Comparison of ENCODE assay signal across 9 mouse cellular contexts in genomic region chr8:105714139-105714538, GRCm38 (mm10). TPM values are rescaled to one million over a fixed set of nuclear protein-coding genes. Genes with fewer than 3 reads are reported as not detected.
DNase-seq lines count a peak whose midpoint lies in the region; ATAC-seq and TF ChIP-seq lines count a peak whose summit lies in the region.
"Had no signal": no experiment of that assay in that cellular context is flagged by ENCODE, and none has a peak within 500 bp of the region (broad histone marks: within the 10 kb centered on the region; RNA-seq: fewer than 3 reads in every experiment).

No protein-coding gene starts in this region.

- ATAC-seq in CD4-positive, CD25-positive, alpha-beta regulatory T cell, adult 4 months: peak; percentile 92
- peak; percentile 40 for ATAC-seq in kidney, postnatal 0 days (replicated peaks; ENCODE audit: low FRiP score, low read depth)
- peak; percentile 50; the same call in 1 of the 2 replicates for ATAC-seq in liver, embryonic 16.5 days (ENCODE audit: low read depth)

- H3K27me3 ChIP-seq in kidney, postnatal 0 days (ENCODE audit: insufficient read depth, low read length): no peaks in the 10 kb centered on the region
- no peaks in the 10 kb centered on the region for H3K27me3 ChIP-seq in liver, embryonic 16.5 days (ENCODE audit: control insufficient read depth, insufficient read depth, low read depth, low read length)
- no peaks in the 10 kb centered on the region for H3K27me3 ChIP-seq in thymus, adult 2 months (ENCODE audit: control insufficient read depth, insufficient read depth, low read length)

- no peaks in the 10 kb centered on the region for H3K9me3 ChIP-seq in kidney, postnatal 0 days (replicated peaks; ENCODE audit: low read length)
- no peaks in the 10 kb centered on the region for H3K9me3 ChIP-seq in liver, embryonic 16.5 days (replicated peaks; ENCODE audit: control insufficient read depth, low read length)

- peak; percentile 96 for TF ChIP-seq CTCF in kidney, postnatal 0 days (IDR thresholded peaks at IDR 0.05; ENCODE audit: low read depth)
- peak; percentile 15; the same call in 1 of the 2 replicates for TF ChIP-seq CTCF in thymus, adult 2 months (IDR thresholded peaks at IDR 0.05; ENCODE audit: borderline replicate concordance, control insufficient read depth, extremely low read depth, insufficient read depth, low read length, poor library complexity)

- 0 out of 2 replicates have a peak overlapping the region, but pooled peaks have one; percentile 36 for H3K27ac ChIP-seq in kidney, postnatal 0 days
- no peak overlapping the region for H3K27ac ChIP-seq in liver, embryonic 16.5 days (ENCODE audit: low read length)
- no peak overlapping the region for H3K27ac ChIP-seq in thymus, adult 2 months (ENCODE audit: control insufficient read depth, insufficient read depth, low read length)

- no peak for TF ChIP-seq POLR2A in thymus, adult 2 months (IDR thresholded peaks at IDR 0.05; ENCODE audit: control insufficient read depth, extremely low read depth, insufficient read depth, low read length, poor library complexity)

- peak; percentile 94 for DNase-seq in adrenal gland, postnatal 10 days
- DNase-seq in embryo, embryonic 9.5 days (ENCODE audit: extremely low spot score): peak; percentile 82
- DNase-seq in heart, adult 8-10 months (ENCODE audit: low spot score): peak; percentile 89
- peak; percentile 95 for DNase-seq in kidney, postnatal 0 days (ENCODE audit: low spot score)
- peak; percentile 55 for DNase-seq in ovary, adult 18-20 months (ENCODE audit: low spot score)
- peak; percentile 90 for DNase-seq in thymus, adult 2 months

- 12% methylated on average over 3 of the region's 3 CpGs for WGBS in kidney, postnatal 0 days
- 2% methylated on average over 3 of the region's 3 CpGs for WGBS in liver, embryonic 16.5 days (ENCODE audit: insufficient replicate concordance)
- WGBS in thymus, adult 2 months: 6% methylated on average over 3 of the region's 3 CpGs

- H3K4me2 ChIP-seq in kidney, postnatal 0 days (ENCODE audit: low read length): no peak overlapping the region
- no peak overlapping the region for H3K4me2 ChIP-seq in liver, embryonic 16.5 days (ENCODE audit: low read depth, low read length)

- no peak overlapping the region for H3K9ac ChIP-seq in kidney, postnatal 0 days (ENCODE audit: low read depth, low read length)
- H3K9ac ChIP-seq in liver, embryonic 16.5 days (ENCODE audit: low read depth, low read length): no peak overlapping the region

- H3K4me3 ChIP-seq in kidney, postnatal 0 days (replicated peaks; ENCODE audit: low read depth, low read length): no peak overlapping the region
- H3K4me3 ChIP-seq in liver, embryonic 16.5 days (ENCODE audit: low read depth, low read length): no peak overlapping the region
- no peak overlapping the region for H3K4me3 ChIP-seq in thymus, adult 2 months (ENCODE audit: control insufficient read depth, insufficient read depth, low read length)

- no peaks in the 10 kb centered on the region for H3K4me1 ChIP-seq in kidney, postnatal 0 days (replicated peaks; ENCODE audit: insufficient read depth, low read length)
- no peaks in the 10 kb centered on the region for H3K4me1 ChIP-seq in liver, embryonic 16.5 days (ENCODE audit: control insufficient read depth, low read depth, low read length)
- H3K4me1 ChIP-seq in thymus, adult 2 months (replicated peaks; ENCODE audit: control insufficient read depth, insufficient read depth, low read length): no peaks in the 10 kb centered on the region

- H3K36me3 ChIP-seq in kidney, postnatal 0 days (ENCODE audit: insufficient read depth, low read length): 0 out of 2 replicates have a peak, but pooled peaks cover 8% of the 10 kb centered on the region
- H3K36me3 ChIP-seq in liver, embryonic 16.5 days (ENCODE audit: control insufficient read depth, insufficient read depth): no peaks in the 10 kb centered on the region
- no peaks in the 10 kb centered on the region for H3K36me3 ChIP-seq in thymus, adult 2 months (ENCODE audit: control insufficient read depth, insufficient read depth, low read length)

RNA-seq across cellular contexts. Expression of gene Enkd1, which starts 6.1 kb away (rescaled TPM):
- 1 to 10 TPM; 2.7 to 2.8 TPM for polyA plus RNA-seq in CD4-positive, CD25-positive, alpha-beta regulatory T cell, adult 4 months (2017; shearing (Covaris generic))
- total RNA-seq in adrenal gland, postnatal 10 days (2021): 1 to 10 TPM; 3.9 to 7.5 TPM
- total RNA-seq in heart, adult 8-10 months (2022): 1 to 10 TPM; 1.2 to 2.7 (median 2.3) TPM
- polyA plus RNA-seq in kidney, postnatal 0 days (2015; fragmentation: Nextera tagmentation; extraction: Ambion mirVana): 14.6 and 17.8 TPM in 2 replicates
- 3.5 and 4.1 TPM in 2 replicates for polyA plus RNA-seq in liver, embryonic 16.5 days (2015; fragmentation: Nextera tagmentation; extraction: Ambion mirVana)
- polyA plus RNA-seq in thymus, adult 2 months (2012; rRNA removed): 46.7 and 53.9 TPM in 2 replicates

RNA-seq across cellular contexts. Expression of gene 4933405L10Rik, which starts 6.7 kb away (rescaled TPM):
- polyA plus RNA-seq in CD4-positive, CD25-positive, alpha-beta regulatory T cell, adult 4 months (2017; shearing (Covaris generic)): not detected
- not detected for total RNA-seq in adrenal gland, postnatal 10 days (2021)
- total RNA-seq in heart, adult 8-10 months (2022): not detected
- 0.11 TPM in 1 of 2 replicates, not detected in the other for polyA plus RNA-seq in kidney, postnatal 0 days (2015; fragmentation: Nextera tagmentation; extraction: Ambion mirVana)
- not detected in 2 replicates for polyA plus RNA-seq in liver, embryonic 16.5 days (2015; fragmentation: Nextera tagmentation; extraction: Ambion mirVana)
- polyA plus RNA-seq in thymus, adult 2 months (2012; rRNA removed): not detected in 2 replicates
- polyA plus RNA-seq: heart, embryonic 14.5 days had no signal

RNA-seq across cellular contexts. Expression of gene Pard6a, which starts 13.2 kb away (rescaled TPM):
- polyA plus RNA-seq in CD4-positive, CD25-positive, alpha-beta regulatory T cell, adult 4 months (2017; shearing (Covaris generic)): 10 to 100 TPM; 10.1 to 13.9 TPM
- total RNA-seq in adrenal gland, postnatal 10 days (2021): 10 to 100 TPM in 1 of 2 experiments, 1 to 10 TPM in 1; 9.1 to 12.6 TPM
- 1 to 10 TPM; 5.9 to 8.1 (median 7.0) TPM for total RNA-seq in heart, adult 8-10 months (2022)
- 18.7 and 19.6 TPM in 2 replicates for polyA plus RNA-seq in kidney, postnatal 0 days (2015; fragmentation: Nextera tagmentation; extraction: Ambion mirVana)
- polyA plus RNA-seq in liver, embryonic 16.5 days (2015; fragmentation: Nextera tagmentation; extraction: Ambion mirVana): 5.7 and 6.1 TPM in 2 replicates
- polyA plus RNA-seq in thymus, adult 2 months (2012; rRNA removed): 29.7 and 30.7 TPM in 2 replicates

RNA-seq across cellular contexts. Expression of gene Acd, which starts 13.2 kb away (rescaled TPM):
- 100 to 1,000 TPM in 1 of 2 experiments, 10 to 100 TPM in 1; 70.0 to 102 TPM for polyA plus RNA-seq in CD4-positive, CD25-positive, alpha-beta regulatory T cell, adult 4 months (2017; shearing (Covaris generic))
- 10 to 100 TPM; 27.9 to 28.2 TPM for total RNA-seq in adrenal gland, postnatal 10 days (2021)
- 10 to 100 TPM; 10.2 to 11.5 (median 10.5) TPM for total RNA-seq in heart, adult 8-10 months (2022)
- polyA plus RNA-seq in kidney, postnatal 0 days (2015; fragmentation: Nextera tagmentation; extraction: Ambion mirVana): 51.2 and 53.4 TPM in 2 replicates
- 19.1 and 20.8 TPM in 2 replicates for polyA plus RNA-seq in liver, embryonic 16.5 days (2015; fragmentation: Nextera tagmentation; extraction: Ambion mirVana)
- 118 and 122 TPM in 2 replicates for polyA plus RNA-seq in thymus, adult 2 months (2012; rRNA removed)

RNA-seq across cellular contexts. Expression of gene Carmil2, which starts 28.1 kb away (rescaled TPM):
- 1 to 10 TPM; 5.0 to 8.1 TPM for polyA plus RNA-seq in CD4-positive, CD25-positive, alpha-beta regulatory T cell, adult 4 months (2017; shearing (Covaris generic))
- 1 to 10 TPM; 3.6 to 4.5 TPM for total RNA-seq in adrenal gland, postnatal 10 days (2021)
- under 1 TPM; 0.13 to 0.22 (median 0.14) TPM for total RNA-seq in heart, adult 8-10 months (2022)
- 0.28 and 0.45 TPM in 2 replicates for polyA plus RNA-seq in kidney, postnatal 0 days (2015; fragmentation: Nextera tagmentation; extraction: Ambion mirVana)
- 0.33 and 0.40 TPM in 2 replicates for polyA plus RNA-seq in liver, embryonic 16.5 days (2015; fragmentation: Nextera tagmentation; extraction: Ambion mirVana)
- 408 and 419 TPM in 2 replicates for polyA plus RNA-seq in thymus, adult 2 months (2012; rRNA removed)

Comparison
In these comparisons a context has a peak if more than half of its experiments do, and no peak if none do; other contexts are left out.
1. ATAC-seq: peak in every context shown above with its lines; median percentile 92 in CD4-positive, CD25-positive, alpha-beta regulatory T cell, adult 4 months; 50 in liver, embryonic 16.5 days; 40 in kidney, postnatal 0 days.